Mouse (Mus musculus) liver, adult 2 months (tissue): ENCODE data around the gene Vps16. TPM values are rescaled to one million over a fixed set of nuclear protein-coding genes. Genes with fewer than 3 reads are reported as not detected.
A peak's percentile ranks its signal among the peaks of the same experiment; 100 is the strongest.

Experiments
- DNase-seq: peaks from one replicate; pipeline ENCODE4 v3.0.0-alpha.2; 2011; ENCODE audit warnings: low read depth, low spot score; ENCODE audit errors: extremely low read depth
- H3K27ac ChIP-seq: fragments of 200-500 bp; replicated peaks from 2 replicates; pipeline ENCODE4 v1.5.1; 2012; ENCODE audit warnings: low read depth, mild to moderate bottlenecking, control low read depth, inconsistent platforms, low read length; ENCODE audit not compliant: insufficient read depth
- H3K27me3 ChIP-seq: fragments of 200-500 bp; 2 replicates; pipeline ENCODE4 v1.6.1; 2012; ENCODE audit warnings: mild to moderate bottlenecking, moderate library complexity, low read length, inconsistent platforms; ENCODE audit not compliant: control insufficient read depth, insufficient read depth
- H3K36me3 ChIP-seq: fragments of 200-500 bp; 2 replicates; pipeline ENCODE4 v1.6.1; 2012; ENCODE audit warnings: low read length, inconsistent platforms; ENCODE audit not compliant: control insufficient read depth, insufficient read depth
- H3K4me1 ChIP-seq: fragments of 200-500 bp; 2 replicates; pipeline ENCODE4 v1.6.1; 2011; ENCODE audit warnings: low read length; ENCODE audit not compliant: control insufficient read depth, insufficient read depth
- H3K4me3 ChIP-seq: fragments of 200-500 bp; 2 replicates; pipeline ENCODE4 v1.5.1; 2011; ENCODE audit warnings: low read depth, mild to moderate bottlenecking, control low read depth, low read length, moderate library complexity; ENCODE audit not compliant: insufficient read depth
- H3K79me2 ChIP-seq: fragments of 200-500 bp; 2 replicates; pipeline ENCODE4 v1.6.1; 2012; ENCODE audit warnings: inconsistent platforms, mild to moderate bottlenecking, low read length, moderate library complexity; ENCODE audit not compliant: control insufficient read depth, insufficient read depth
- H3K9ac ChIP-seq: fragments of 200-500 bp; 2 replicates; pipeline ENCODE4 v1.6.1; 2012; ENCODE audit warnings: low read depth, mild to moderate bottlenecking, control low read depth, inconsistent platforms, low read length
- CTCF ChIP-seq: fragments of 200-500 bp; IDR thresholded peaks from 2 replicates; pipeline ENCODE4 v1.5.1; 2011; ENCODE audit warnings: low read depth, low read length, control low read depth
- POLR2A ChIP-seq: fragments of 200-500 bp; IDR thresholded peaks from 2 replicates; pipeline ENCODE4 v1.6.1; 2011; ENCODE audit warnings: low read length, control low read depth; ENCODE audit not compliant: insufficient read depth; ENCODE audit errors: extremely low read depth
- WGBS: fragments of 180-500 bp; shearing (Covaris S2); methylation state at CpG from one replicate; pipeline ENCODE4 v1.1.7; 2018; 5-methylcytosine and 5-hydroxymethylcytosine counted together
- polyA plus RNA-seq: library from polyadenylated mRNA; depleted of rRNA; stranded (reverse); fragments of >200 nt; gene quantifications from 2 replicates; pipeline ENCODE4 v1.2.3, GENCODE M21; 2012
- total RNA-seq: library from RNA; depleted of rRNA; stranded (reverse); fragments of >200 nt; gene quantifications from 2 replicates; pipeline ENCODE4 v1.2.3, GENCODE M21; 2014

The Vps16 gene
- total and polyA plus RNA-seq, 2 experiments: 25.6 to 43.2 TPM

DNA sequence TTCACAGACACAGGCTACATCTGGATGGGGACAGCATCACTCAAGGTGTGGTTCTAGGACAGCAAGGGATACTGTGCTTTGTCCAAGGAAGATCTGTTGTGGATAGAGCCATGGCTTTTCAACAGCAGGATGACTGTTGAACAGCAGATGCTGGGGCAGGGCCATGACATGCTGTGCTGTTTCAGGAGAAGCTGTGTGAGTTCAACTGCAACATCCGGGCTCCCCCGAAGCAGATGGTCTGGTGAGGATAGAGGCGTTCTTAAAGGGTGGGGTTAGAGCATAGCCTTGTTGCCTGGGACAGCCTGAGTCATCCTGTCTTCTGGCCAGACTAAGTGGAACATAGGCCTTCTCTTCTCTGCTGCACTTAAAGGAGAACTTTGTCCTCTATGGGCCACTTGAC, 14.7 kb downstream of the Vps16 start:
- no peak for TF ChIP-seq CTCF
- no peak for TF ChIP-seq POLR2A
- 91% methylated on average over 3 of the region's 3 CpGs for WGBS
- Histone ChIP-seq H3K4me3 (no peak overlapping the region), H3K79me2 (no peaks in the 10 kb centered on the region; the same call in 1 of the 2 replicates), H3K27ac (no peak overlapping the region), H3K9ac (no peak overlapping the region), H3K36me3 (peaks cover 18% of the 10 kb centered on the region; the same call in 1 of the 2 replicates), H3K27me3 (no peaks in the 10 kb centered on the region), H3K4me1 (no peaks in the 10 kb centered on the region)
- no peak for DNase-seq

GRCm38 (mm10) chr2:130439840-130440480, 15.8 kb downstream of the Vps16 start:
- TF ChIP-seq CTCF (no peak), POLR2A (no peak)
- WGBS: over 99% methylated on average over 4 of the region's 4 CpGs
- peaks cover 20% of the 10 kb centered on the region; the same call in 1 of the 2 replicates for H3K36me3 ChIP-seq
- no peaks in the 10 kb centered on the region for H3K4me1 ChIP-seq
- H3K9ac ChIP-seq: no peak overlapping the region
- no peaks in the 10 kb centered on the region for H3K27me3 ChIP-seq
- H3K79me2 ChIP-seq: no peaks in the 10 kb centered on the region
- DNase-seq: no peak
- no peak overlapping the region for H3K4me3 ChIP-seq
- no peak overlapping the region for H3K27ac ChIP-seq

DNA sequence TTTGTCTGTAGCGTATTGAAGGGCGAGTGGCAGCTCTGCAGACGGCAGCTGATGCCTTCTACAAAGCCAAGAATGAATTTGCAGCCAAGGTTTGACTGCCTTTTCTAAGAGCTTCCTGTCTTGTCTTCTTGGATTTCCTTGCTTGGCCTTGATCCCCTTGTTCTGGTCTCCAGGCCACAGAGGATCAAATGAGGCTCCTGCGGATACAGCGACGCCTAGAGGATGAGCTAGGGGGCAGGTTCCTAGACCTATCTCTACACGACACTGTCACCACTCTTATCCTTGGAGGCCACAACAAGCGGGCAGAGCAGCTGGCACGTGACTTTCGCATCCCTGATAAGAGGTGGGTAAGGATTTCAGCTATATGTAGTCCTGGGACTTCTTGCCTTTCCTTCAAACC, 18.0 kb downstream of the Vps16 start:
- Histone ChIP-seq H3K9ac (no peak overlapping the region), H3K79me2 (no peaks in the 10 kb centered on the region), H3K36me3 (peaks cover 20% of the 10 kb centered on the region; the same call in 1 of the 2 replicates), H3K4me1 (peaks cover 6% of the 10 kb centered on the region; the same call in 1 of the 2 replicates), H3K27ac (no peak overlapping the region), H3K27me3 (no peaks in the 10 kb centered on the region), H3K4me3 (no peak overlapping the region)
- DNase-seq: no peak
- TF ChIP-seq CTCF (no peak), POLR2A (no peak)
- WGBS: 83% methylated on average over 10 of the region's 10 CpGs

GRCm38 (mm10) chr2:130448449-130448848, 24.3 kb downstream of the Vps16 start:
- no peak for DNase-seq
- no peak for TF ChIP-seq POLR2A
- Histone ChIP-seq H3K79me2 (peaks cover 16% of the 10 kb centered on the region; the same call in 1 of the 2 replicates), H3K36me3 (peaks cover 1% of the 10 kb centered on the region; the same call in 1 of the 2 replicates), H3K4me3 (no peak overlapping the region), H3K4me1 (peaks cover 15% of the 10 kb centered on the region), H3K27me3 (no peaks in the 10 kb centered on the region), H3K27ac (no peak overlapping the region), H3K9ac (no peak overlapping the region)

- Histone ChIP-seq H3K4me3 (no peak overlapping the region), H3K79me2 (peaks cover 18% of the 10 kb centered on the region; the same call in 1 of the 2 replicates), H3K27ac (no peak overlapping the region), H3K9ac (0 out of 2 replicates have a peak overlapping the region, but pooled peaks have one; percentile 39), H3K4me1 (peaks cover 15% of the 10 kb centered on the region), H3K36me3 (no peaks in the 10 kb centered on the region), H3K27me3 (no peaks in the 10 kb centered on the region)
- WGBS: 13% methylated on average over 17 of the region's 17 CpGs
- TF ChIP-seq CTCF: no peak
- TF ChIP-seq POLR2A: no peak
- DNase-seq: peak; percentile 52
Observed at GRCm38 (mm10) chr2:130449021-130449793, 25.1 kb downstream of the Vps16 start.
